Mouse (Mus musculus): ENCODE data around the gene Dyrk3.
"Not testable (repeated sequence)": the region's sequence is repeated elsewhere in the genome, so short reads cannot be mapped to it uniquely, and the experiment has no call there.

DNA sequence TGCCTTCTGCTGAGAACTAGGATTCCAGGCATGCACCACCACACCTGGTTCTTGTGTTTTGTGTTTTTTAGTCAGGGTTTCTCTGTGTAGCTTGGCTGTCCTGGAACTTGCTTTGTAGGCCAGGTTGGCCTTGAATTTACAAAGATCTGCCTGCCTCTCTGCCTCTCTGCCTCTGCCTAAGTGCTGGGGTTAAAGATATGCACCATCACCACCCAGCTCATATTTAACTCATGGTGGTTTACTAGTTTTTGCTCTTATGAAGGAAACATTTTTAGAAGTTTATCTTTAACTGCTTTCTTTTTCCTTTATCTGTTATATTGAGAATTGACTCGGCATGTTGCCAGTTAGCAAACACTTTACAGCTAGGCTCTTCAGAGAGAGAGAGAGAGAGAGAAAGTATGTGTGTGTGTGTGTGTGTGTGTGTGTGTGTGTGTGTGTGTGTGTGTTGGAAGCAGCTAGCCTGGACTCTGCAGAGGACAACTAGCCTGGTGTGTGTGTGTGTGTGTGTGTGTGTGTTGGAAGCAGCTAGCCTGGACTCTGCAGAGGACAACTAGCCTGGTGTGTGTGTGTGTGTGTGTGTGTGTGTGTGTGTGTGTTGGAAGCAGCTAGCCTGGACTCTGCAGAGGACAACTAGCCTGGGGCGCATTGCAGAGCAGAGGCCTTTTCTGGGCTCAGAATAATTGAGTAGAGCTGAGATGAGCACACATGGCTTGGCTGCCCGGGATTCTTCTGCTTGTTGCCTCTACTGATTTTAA lies 21.6 kb upstream of the Dyrk3 start:
- TF ChIP-seq CTCF (IDR thresholded peaks at IDR 0.05; ENCODE audit: borderline replicate concordance, extremely low read depth, insufficient read depth, insufficient read length); POLR2A (IDR thresholded peaks at IDR 0.05; ENCODE audit: borderline replicate concordance, extremely low read depth, insufficient read depth, insufficient read length, poor library complexity, severe bottlenecking): not testable (repeated sequence)
